Mouse (Mus musculus) gastrocnemius, adult 18-20 months (tissue): ENCODE measurements around the gene Stat2. TPM values are rescaled to one million over a fixed set of nuclear protein-coding genes. Genes with fewer than 3 reads are reported as not detected.
"Not testable (repeated sequence)": the region's sequence is repeated elsewhere in the genome, so short reads cannot be mapped to it uniquely, and the experiment has no call there.

Experiments used
- DNase-seq: peaks from one replicate; pipeline ENCODE4 v3.0.0; 2021; ENCODE audit warnings: low spot score
- total RNA-seq, 2 experiments: library from RNA; stranded (reverse); gene quantifications; 2 replicates each; pipeline ENCODE4 v1.2.3; 2021

Gene Stat2
- total RNA-seq, 2 experiments from 2014 or later: 2.7 to 5.2 TPM

GRCm38 (mm10) chr10:128298243-128298642, 27.9 kb downstream of the Stat2 start:
- DNase-seq: no peak

- DNase-seq: no peak
Observed at GRCm38 (mm10) chr10:128298702-128299171, 28.4 kb downstream of the Stat2 start, which contains the start of gene Il23a. Il23a (minus strand) TSS chr10:128298752.

GRCm38 (mm10) chr10:128302357-128302756, 32.0 kb downstream of the Stat2 start:
- DNase-seq: no peak

- no peak for DNase-seq
Observed at GRCm38 (mm10) chr10:128302785-128303125, 32.4 kb downstream of the Stat2 start.

- peak; percentile 100 for DNase-seq
Observed at GRCm38 (mm10) chr10:128303126-128304021, 33.0 kb downstream of the Stat2 start, which contains the start of gene Pan2. Pan2 (plus strand) TSS chr10:128303335.

GRCm38 (mm10) chr10:128309654-128310053, 39.3 kb downstream of the Stat2 start:
- DNase-seq: no peak

- DNase-seq: no peak
Observed at GRCm38 (mm10) chr10:128310177-128310576, 39.8 kb downstream of the Stat2 start.

GRCm38 (mm10) chr10:128310902-128311301, 40.5 kb downstream of the Stat2 start:
- DNase-seq: no peak

GRCm38 (mm10) chr10:128315578-128315977, 45.2 kb downstream of the Stat2 start:
- no peak for DNase-seq

GRCm38 (mm10) chr10:128321641-128322040, 51.3 kb downstream of the Stat2 start:
- no peak for DNase-seq

GRCm38 (mm10) chr10:128322141-128323108, 52.1 kb downstream of the Stat2 start, which contains the start of gene Cnpy2:
Cnpy2 (plus strand) TSS chr10:128322459.
- DNase-seq: peak; percentile 82

- DNase-seq: no peak
Observed at GRCm38 (mm10) chr10:128323516-128323915, 53.2 kb downstream of the Stat2 start.

- no peak for DNase-seq
Observed at GRCm38 (mm10) chr10:128326825-128327224, 56.5 kb downstream of the Stat2 start.

- DNase-seq: no peak
Observed at GRCm38 (mm10) chr10:128327610-128328009, 57.3 kb downstream of the Stat2 start.

GRCm38 (mm10) chr10:128332358-128333249, 62.2 kb downstream of the Stat2 start:
- not testable (repeated sequence) for DNase-seq

- peak; percentile 84 for DNase-seq
Observed at GRCm38 (mm10) chr10:128335582-128335981, 65.2 kb downstream of the Stat2 start.

GRCm38 (mm10) chr10:128336195-128336594, 65.8 kb downstream of the Stat2 start:
- no peak for DNase-seq

- no peak for DNase-seq
Observed at GRCm38 (mm10) chr10:128336597-128336996, 66.2 kb downstream of the Stat2 start.

- peak; percentile 98 for DNase-seq
Observed at GRCm38 (mm10) chr10:128337306-128338181, 67.2 kb downstream of the Stat2 start, which contains the start of gene Cs. Cs (plus strand) TSS chr10:128337734.
